Mouse (Mus musculus): Measurements from ENCODE around the gene Bzw1. TPM values are rescaled to one million over a fixed set of nuclear protein-coding genes. Genes with fewer than 3 reads are reported as not detected.
"Not testable (repeated sequence)": the region's sequence is repeated elsewhere in the genome, so short reads cannot be mapped to it uniquely, and the experiment has no call there.

Bzw1 gene
- polyA plus RNA-seq, 1 experiment from 2014 or later = 357 TPM

DNA sequence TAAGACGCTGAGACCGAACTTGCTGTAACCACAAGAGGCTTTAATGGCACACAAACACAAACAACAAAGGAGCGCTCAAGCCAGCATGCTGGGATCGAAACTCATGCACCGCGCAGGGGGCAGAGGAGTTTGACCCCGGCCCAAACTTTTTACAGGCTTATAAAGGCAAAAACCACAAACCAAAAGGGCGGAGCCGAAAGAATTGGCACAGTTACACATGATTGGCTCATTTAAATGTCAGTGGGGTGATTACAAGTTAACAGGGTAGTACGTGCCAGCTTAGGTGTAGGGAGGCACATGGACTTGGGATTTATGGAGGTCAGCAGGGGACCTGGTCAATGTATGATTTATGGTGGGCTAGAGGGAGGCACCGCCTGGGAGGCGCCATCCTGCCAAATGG, 28.1 kb upstream of the Bzw1 start:
- Histone ChIP-seq H3K27ac (ENCODE audit: low read depth) (no peak overlapping the region), H3K4me3 (ENCODE audit: low read depth, low read length) (no peak overlapping the region), H3K27me3 (replicated peaks; ENCODE audit: control insufficient read depth, insufficient read depth, low read length) (no peaks in the 10 kb centered on the region), H3K9ac (ENCODE audit: low read length) (no peak overlapping the region), H3K36me3 (ENCODE audit: control insufficient read depth, insufficient read depth, low read length) (no peaks in the 10 kb centered on the region), H3K9me3 (ENCODE audit: control insufficient read depth, low read length) (no peaks in the 10 kb centered on the region), H3K4me1 (replicated peaks; ENCODE audit: control insufficient read depth, insufficient read depth, low read length) (no peaks in the 10 kb centered on the region), H3K4me2 (ENCODE audit: low read length) (no peak overlapping the region)
- no peak for DNase-seq (ENCODE audit: low spot score)
- no peak for ATAC-seq (replicated peaks; ENCODE audit: low FRiP score, low TSS enrichment, low read depth)
- WGBS = 87% methylated on average over 12 of the region's 12 CpGs

DNA sequence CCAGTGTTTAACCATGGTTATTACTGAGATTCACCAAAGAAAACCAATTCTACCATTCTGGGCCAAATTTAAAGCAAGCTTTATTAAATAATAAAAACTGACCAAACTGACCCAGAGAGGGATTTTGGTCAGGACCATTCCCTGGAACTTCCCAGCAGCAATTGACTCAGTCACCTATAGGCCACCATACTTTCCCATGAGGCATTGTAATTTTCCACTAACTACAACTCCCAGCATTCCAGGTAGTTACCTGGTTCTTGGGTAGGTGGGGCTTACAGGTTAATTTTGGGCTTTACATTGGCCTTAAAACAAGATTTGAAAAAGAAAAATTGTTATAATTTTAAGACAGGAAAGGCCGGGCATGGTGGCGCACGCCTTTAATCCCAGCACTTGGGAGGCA, 26.9 kb upstream of the Bzw1 start:
- WGBS = 88% methylated on average over 3 of the region's 3 CpGs

GRCm38 (mm10) chr1:58366737-58367471, 25.8 kb upstream of the Bzw1 start:
- no peaks in the 10 kb centered on the region for H3K4me1 ChIP-seq (replicated peaks; ENCODE audit: control insufficient read depth, insufficient read depth, low read length)
- no peak overlapping the region for H3K4me2 ChIP-seq (ENCODE audit: low read length)
- no peak overlapping the region for H3K27ac ChIP-seq (ENCODE audit: low read depth)
- DNase-seq (ENCODE audit: low spot score) (no peak), ATAC-seq (replicated peaks; ENCODE audit: low FRiP score, low TSS enrichment, low read depth) (no peak)
- 86% methylated on average over 12 of the region's 12 CpGs for WGBS
- no peaks in the 10 kb centered on the region for H3K27me3 ChIP-seq (replicated peaks; ENCODE audit: control insufficient read depth, insufficient read depth, low read length)
- no peak overlapping the region for H3K4me3 ChIP-seq (ENCODE audit: low read depth, low read length)
- H3K9ac ChIP-seq (ENCODE audit: low read length) = no peak overlapping the region
- no peaks in the 10 kb centered on the region for H3K9me3 ChIP-seq (ENCODE audit: control insufficient read depth, low read length)
- H3K36me3 ChIP-seq (ENCODE audit: control insufficient read depth, insufficient read depth, low read length) = no peaks in the 10 kb centered on the region

More for the DNA sequence above, 26.9 kb upstream of the Bzw1 start:
- Histone ChIP-seq H3K27ac (ENCODE audit: low read depth) (no peak overlapping the region), H3K9me3 (ENCODE audit: control insufficient read depth, low read length) (no peaks in the 10 kb centered on the region), H3K9ac (ENCODE audit: low read length) (no peak overlapping the region), H3K27me3 (replicated peaks; ENCODE audit: control insufficient read depth, insufficient read depth, low read length) (no peaks in the 10 kb centered on the region), H3K4me2 (ENCODE audit: low read length) (no peak overlapping the region), H3K36me3 (ENCODE audit: control insufficient read depth, insufficient read depth, low read length) (no peaks in the 10 kb centered on the region), H3K4me3 (ENCODE audit: low read depth, low read length) (no peak overlapping the region), H3K4me1 (replicated peaks; ENCODE audit: control insufficient read depth, insufficient read depth, low read length) (no peaks in the 10 kb centered on the region)
- ATAC-seq (replicated peaks; ENCODE audit: low FRiP score, low TSS enrichment, low read depth) = no peak
- DNase-seq (ENCODE audit: low spot score) = no peak

GRCm38 (mm10) chr1:58369716-58370115, 23.0 kb upstream of the Bzw1 start:
- Histone ChIP-seq H3K27me3 (replicated peaks; ENCODE audit: control insufficient read depth, insufficient read depth, low read length) (no peaks in the 10 kb centered on the region), H3K9ac (ENCODE audit: low read length) (no peak overlapping the region), H3K4me2 (ENCODE audit: low read length) (no peak overlapping the region), H3K4me3 (ENCODE audit: low read depth, low read length) (no peak overlapping the region), H3K9me3 (ENCODE audit: control insufficient read depth, low read length) (no peaks in the 10 kb centered on the region), H3K36me3 (ENCODE audit: control insufficient read depth, insufficient read depth, low read length) (no peaks in the 10 kb centered on the region), H3K27ac (ENCODE audit: low read depth) (no peak overlapping the region), H3K4me1 (replicated peaks; ENCODE audit: control insufficient read depth, insufficient read depth, low read length) (no peaks in the 10 kb centered on the region)
- DNase-seq (ENCODE audit: low spot score) = no peak
- ATAC-seq (replicated peaks; ENCODE audit: low FRiP score, low TSS enrichment, low read depth) = no peak
- WGBS = 77% methylated on average over 2 of the region's 2 CpGs

DNA sequence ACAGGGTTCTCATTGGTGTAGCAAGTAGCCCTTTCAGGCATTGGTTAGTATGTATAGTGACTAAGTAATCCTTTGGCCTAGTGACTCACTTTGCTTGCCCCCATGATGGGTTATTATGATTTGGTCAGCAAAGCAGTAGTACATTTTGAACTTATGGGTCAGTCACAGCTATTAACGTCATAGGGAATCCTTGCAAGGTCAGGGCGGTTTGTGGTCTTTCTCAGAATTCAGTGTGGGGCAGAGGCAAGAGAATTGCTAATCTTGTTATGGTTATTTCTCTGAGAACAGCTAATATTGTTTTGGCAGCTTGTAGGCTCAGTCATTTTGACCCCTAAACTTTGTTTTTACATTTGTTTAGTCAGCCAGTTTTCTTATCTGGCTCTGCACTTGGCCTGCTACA, 18.4 kb upstream of the Bzw1 start:
- 81% methylated on average over 2 of the region's 2 CpGs for WGBS
- not testable (repeated sequence) for ATAC-seq (replicated peaks; ENCODE audit: low FRiP score, low TSS enrichment, low read depth)

DNA sequence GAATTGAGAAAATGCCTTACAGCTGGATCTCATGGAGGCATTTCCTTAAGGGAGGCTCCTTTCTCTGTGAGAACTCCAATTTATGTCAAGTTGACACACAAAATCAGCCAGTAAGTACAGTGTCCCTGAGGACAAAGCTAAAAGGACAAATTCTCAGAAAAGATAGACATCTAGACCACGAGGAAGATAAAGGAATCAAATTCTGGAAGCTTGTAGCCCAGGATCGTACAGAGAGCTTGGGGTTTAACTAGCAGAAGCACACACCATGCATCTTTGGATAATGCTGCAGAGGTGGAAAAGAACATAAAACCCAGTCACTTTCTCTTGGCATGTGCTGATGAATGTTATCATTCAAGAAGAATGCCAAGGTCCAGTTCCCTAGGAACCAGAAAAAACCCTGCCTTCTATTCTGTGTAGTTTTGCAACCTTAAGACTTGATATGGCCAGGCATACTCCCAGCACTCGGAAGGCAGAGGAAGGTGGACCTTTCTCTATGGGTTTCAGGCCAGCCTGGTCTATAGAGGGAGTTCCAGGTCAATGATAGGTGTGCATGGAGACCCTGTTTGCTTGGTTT, 17.0 kb upstream of the Bzw1 start:
- no peak overlapping the region for H3K9ac ChIP-seq (ENCODE audit: low read length)
- ATAC-seq (replicated peaks; ENCODE audit: low FRiP score, low TSS enrichment, low read depth) (no peak), DNase-seq (ENCODE audit: low spot score) (no peak)
- no peak overlapping the region for H3K27ac ChIP-seq (ENCODE audit: low read depth)
- H3K36me3 ChIP-seq (ENCODE audit: control insufficient read depth, insufficient read depth, low read length) = no peaks in the 10 kb centered on the region
- H3K4me2 ChIP-seq (ENCODE audit: low read length) = no peak overlapping the region
- no peaks in the 10 kb centered on the region for H3K4me1 ChIP-seq (replicated peaks; ENCODE audit: control insufficient read depth, insufficient read depth, low read length)
- no peaks in the 10 kb centered on the region for H3K27me3 ChIP-seq (replicated peaks; ENCODE audit: control insufficient read depth, insufficient read depth, low read length)
- no peak overlapping the region for H3K4me3 ChIP-seq (ENCODE audit: low read depth, low read length)
- 77% methylated on average over 3 of the region's 3 CpGs for WGBS
- no peaks in the 10 kb centered on the region for H3K9me3 ChIP-seq (ENCODE audit: control insufficient read depth, low read length)

More for the DNA sequence above, 18.4 kb upstream of the Bzw1 start:
- not testable (repeated sequence) for H3K4me2 ChIP-seq (ENCODE audit: low read length); H3K4me3 ChIP-seq (ENCODE audit: low read depth, low read length); H3K27me3 ChIP-seq (replicated peaks; ENCODE audit: control insufficient read depth, insufficient read depth, low read length); DNase-seq (ENCODE audit: low spot score); H3K9me3 ChIP-seq (ENCODE audit: control insufficient read depth, low read length); H3K9ac ChIP-seq (ENCODE audit: low read length); H3K27ac ChIP-seq (ENCODE audit: low read depth); H3K36me3 ChIP-seq (ENCODE audit: control insufficient read depth, insufficient read depth, low read length); H3K4me1 ChIP-seq (replicated peaks; ENCODE audit: control insufficient read depth, insufficient read depth, low read length)

GRCm38 (mm10) chr1:58382586-58383281, 10.0 kb upstream of the Bzw1 start:
- H3K4me3 ChIP-seq (ENCODE audit: low read depth, low read length) = no peak overlapping the region
- H3K27me3 ChIP-seq (replicated peaks; ENCODE audit: control insufficient read depth, insufficient read depth, low read length) = no peaks in the 10 kb centered on the region
- H3K4me2 ChIP-seq (ENCODE audit: low read length) = no peak overlapping the region
- H3K4me1 ChIP-seq (replicated peaks; ENCODE audit: control insufficient read depth, insufficient read depth, low read length) = no peaks in the 10 kb centered on the region
- H3K9ac ChIP-seq (ENCODE audit: low read length) = no peak overlapping the region
- ATAC-seq (replicated peaks; ENCODE audit: low FRiP score, low TSS enrichment, low read depth) (no peak), DNase-seq (ENCODE audit: low spot score) (no peak)
- WGBS = 69% methylated on average over 5 of the region's 5 CpGs
- H3K9me3 ChIP-seq (ENCODE audit: control insufficient read depth, low read length) = no peaks in the 10 kb centered on the region
- no peaks in the 10 kb centered on the region for H3K36me3 ChIP-seq (ENCODE audit: control insufficient read depth, insufficient read depth, low read length)
- H3K27ac ChIP-seq (ENCODE audit: low read depth) = no peak overlapping the region

DNA sequence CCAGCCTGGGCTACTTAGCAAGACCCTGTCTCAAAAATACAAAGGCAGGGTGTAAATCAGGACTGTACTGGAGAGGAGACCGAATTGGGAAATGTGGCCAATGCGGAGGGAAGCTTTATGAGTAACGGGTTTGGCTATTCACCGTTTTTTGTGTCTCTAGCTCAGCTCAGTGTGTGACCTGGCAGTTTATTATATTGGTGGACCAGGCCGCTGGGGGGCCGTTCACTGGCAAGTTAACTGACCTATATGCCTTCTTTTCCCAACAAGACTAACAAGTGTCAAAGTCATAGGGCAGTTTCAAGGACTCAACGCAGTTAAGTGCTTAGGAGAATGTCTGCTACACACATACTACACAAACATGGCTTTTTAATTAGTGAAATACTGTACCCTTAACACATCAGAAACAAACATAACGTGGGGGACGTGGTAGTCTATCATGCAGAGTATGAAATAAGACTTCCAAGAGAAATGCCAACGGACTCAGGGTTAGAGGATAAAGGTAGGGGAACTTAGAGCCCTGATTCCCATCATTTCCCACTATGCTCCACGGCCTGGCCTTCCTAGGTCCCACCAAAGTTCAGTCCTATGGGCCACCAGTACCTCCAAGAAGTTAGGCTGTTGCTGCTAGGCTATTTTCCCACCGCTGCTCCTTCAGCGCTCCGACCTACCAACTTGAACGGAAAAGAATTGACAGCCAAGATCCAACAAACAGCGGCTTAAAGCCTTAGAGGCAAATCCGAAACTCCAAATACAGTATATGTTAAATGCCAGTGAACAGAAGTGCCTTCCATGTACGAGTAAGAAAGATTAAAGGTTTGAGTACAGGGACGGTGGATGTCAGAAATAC, 1.1 kb upstream of the Bzw1 start:
- H3K36me3 ChIP-seq (ENCODE audit: control insufficient read depth, insufficient read depth, low read length) = peaks cover 20% of the 10 kb centered on the region
- H3K27me3 ChIP-seq (replicated peaks; ENCODE audit: control insufficient read depth, insufficient read depth, low read length) = no peaks in the 10 kb centered on the region
- no peak for DNase-seq (ENCODE audit: low spot score)
- 42% methylated on average over 19 of the region's 19 CpGs for WGBS
- peak overlapping the region; percentile 89 for H3K4me2 ChIP-seq (ENCODE audit: low read length)
- H3K9ac ChIP-seq (ENCODE audit: low read length) = peak overlapping the region; percentile 87
- peaks cover 8% of the 10 kb centered on the region for H3K4me1 ChIP-seq (replicated peaks; ENCODE audit: control insufficient read depth, insufficient read depth, low read length)
- ATAC-seq (replicated peaks; ENCODE audit: low FRiP score, low TSS enrichment, low read depth) = no peak
- H3K27ac ChIP-seq (ENCODE audit: low read depth) = peak overlapping the region; percentile 98
- H3K4me3 ChIP-seq (ENCODE audit: low read depth, low read length) = peak overlapping the region; percentile 90
- no peaks in the 10 kb centered on the region for H3K9me3 ChIP-seq (ENCODE audit: control insufficient read depth, low read length)
